Mouse (Mus musculus): Measurements from ENCODE around the gene Scgb1a1. TPM values are rescaled to one million over a fixed set of nuclear protein-coding genes. Genes with fewer than 3 reads are reported as not detected.
"Not testable (repeated sequence)": the region's sequence is repeated elsewhere in the genome, so short reads cannot be mapped to it uniquely, and the experiment has no call there.

Gene Scgb1a1
- total RNA-seq, 2 experiments from 2014 or later, result not detected

- ATAC-seq (replicated peaks; ENCODE audit: poor library complexity), result no peak
Measured at GRCm38 (mm10) chr19:9069687-9070307, 18.0 kb downstream of the Scgb1a1 start.

GRCm38 (mm10) chr19:9067292-9067691 is 20.5 kb downstream of the Scgb1a1 start:
- peak; percentile 23 for ATAC-seq (replicated peaks; ENCODE audit: poor library complexity)

DNA sequence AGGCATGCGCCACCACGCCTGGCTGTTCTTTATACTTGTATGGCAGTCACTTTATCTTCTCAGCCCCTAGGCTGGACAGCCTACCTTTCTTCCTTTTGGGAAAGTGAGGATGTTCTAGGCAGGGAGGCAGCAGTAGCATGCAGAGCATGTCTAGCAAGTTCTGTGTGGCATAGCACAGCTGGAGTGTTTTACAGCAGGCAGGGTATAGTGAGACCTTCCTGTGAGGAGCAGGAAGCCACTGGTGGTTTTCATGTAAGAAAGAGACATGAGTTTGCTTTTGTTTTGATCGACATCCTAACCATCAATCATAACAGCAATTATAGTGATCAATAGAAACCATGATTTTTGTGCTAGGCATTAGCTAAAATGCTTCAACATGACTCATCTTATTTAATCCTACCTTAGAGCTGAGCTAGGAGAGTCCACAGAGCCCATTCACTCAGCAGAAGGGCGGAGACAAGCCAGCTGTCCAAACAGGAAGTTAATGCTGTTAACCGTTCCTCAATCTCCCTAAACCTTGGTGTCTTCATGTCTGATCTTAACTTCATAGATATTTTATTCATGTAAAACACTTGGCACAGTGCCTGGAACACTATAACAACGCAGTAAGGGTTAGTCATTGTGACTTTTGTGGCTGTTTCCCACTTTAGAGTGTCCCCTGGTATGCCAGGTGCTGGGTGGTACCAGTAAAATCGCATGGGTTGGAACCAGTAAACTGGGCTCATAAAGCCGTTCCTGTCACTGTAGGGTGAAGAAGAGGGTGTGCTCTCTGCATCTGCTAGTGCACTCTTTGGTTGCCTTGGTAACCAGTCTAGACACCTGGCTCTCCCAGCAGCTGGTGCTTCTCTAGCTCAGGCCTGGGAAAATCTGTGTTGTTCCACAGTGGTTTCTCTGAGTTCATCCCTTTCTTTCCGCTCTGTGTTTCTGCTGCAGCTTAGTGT is 21.9 kb downstream of the Scgb1a1 start:
- ATAC-seq (replicated peaks; ENCODE audit: poor library complexity), result peak; percentile 72

DNA sequence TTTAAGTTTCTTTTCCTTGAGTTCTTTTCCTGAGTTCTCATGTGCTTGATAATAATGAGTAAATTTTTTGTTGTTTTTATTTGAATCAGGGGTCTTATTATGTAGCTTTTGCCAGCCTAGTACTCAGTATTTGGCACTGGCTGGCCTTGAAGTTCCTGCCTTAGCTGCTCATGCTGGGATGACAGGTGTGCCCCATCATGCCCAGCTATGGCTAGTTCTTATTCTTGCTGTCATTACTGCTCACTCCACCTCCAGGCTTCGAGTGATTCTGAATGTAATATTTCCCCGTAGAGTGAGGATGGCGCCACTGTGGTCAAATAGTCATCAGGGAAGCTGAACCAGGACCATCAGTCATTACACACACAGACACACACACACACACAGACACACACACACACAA is 23.9 kb downstream of the Scgb1a1 start:
- ATAC-seq (replicated peaks; ENCODE audit: poor library complexity), result no peak

- peak; percentile 47 for ATAC-seq (replicated peaks; ENCODE audit: poor library complexity)
Measured at GRCm38 (mm10) chr19:9062822-9063221, 24.9 kb downstream of the Scgb1a1 start.

GRCm38 (mm10) chr19:9061221-9061893 is 26.4 kb downstream of the Scgb1a1 start:
- no peak for ATAC-seq (replicated peaks; ENCODE audit: poor library complexity)

DNA sequence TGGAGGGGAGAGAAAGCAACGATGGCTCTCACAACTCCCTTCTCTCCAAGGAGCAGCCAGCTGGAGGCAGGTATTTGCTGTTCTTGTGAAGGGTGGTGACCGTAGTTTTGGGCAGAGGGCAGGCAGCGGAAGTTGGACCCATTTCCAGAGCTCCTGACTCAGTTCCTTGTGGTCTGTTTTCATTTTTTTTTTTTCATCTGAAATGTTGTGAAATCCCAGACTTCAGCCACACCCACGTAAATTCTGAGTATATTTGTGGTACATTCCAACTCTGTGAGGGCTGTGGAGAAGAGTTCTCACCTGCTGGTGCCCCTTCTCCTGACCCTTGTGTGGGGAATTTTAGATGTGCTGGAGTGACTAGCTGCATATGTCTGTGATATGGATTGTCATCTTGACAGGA is 27.7 kb downstream of the Scgb1a1 start:
- peak; percentile 33; the same call in 1 of the 2 replicates for ATAC-seq (replicated peaks; ENCODE audit: poor library complexity)

GRCm38 (mm10) chr19:9059391-9059790 is 28.4 kb downstream of the Scgb1a1 start:
- no peak for ATAC-seq (replicated peaks; ENCODE audit: poor library complexity)

- no peak for ATAC-seq (replicated peaks; ENCODE audit: poor library complexity)
Measured at GRCm38 (mm10) chr19:9058944-9059343, 28.8 kb downstream of the Scgb1a1 start.

GRCm38 (mm10) chr19:9058331-9058884 is 29.4 kb downstream of the Scgb1a1 start:
- no peak for ATAC-seq (replicated peaks; ENCODE audit: poor library complexity)

DNA sequence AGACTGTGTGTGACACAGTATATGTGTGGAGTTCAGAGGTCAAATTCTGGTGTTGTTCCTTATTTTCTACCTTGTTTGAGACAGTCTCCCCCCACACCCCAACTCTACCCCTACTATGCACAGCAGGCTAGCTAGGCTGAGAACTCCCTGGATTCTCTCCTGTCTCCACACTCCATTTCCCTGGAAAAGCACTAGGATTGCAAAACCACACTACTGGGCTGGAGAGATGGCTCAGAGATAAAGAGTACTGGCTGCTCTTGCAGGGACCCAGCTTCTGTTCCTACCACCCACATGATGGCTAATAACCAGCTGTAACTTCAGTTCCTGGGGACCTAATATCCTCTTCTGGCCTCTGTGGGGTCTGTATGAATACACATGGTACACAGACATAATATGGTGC is 30.1 kb downstream of the Scgb1a1 start:
- ATAC-seq (replicated peaks; ENCODE audit: poor library complexity), result no peak

DNA sequence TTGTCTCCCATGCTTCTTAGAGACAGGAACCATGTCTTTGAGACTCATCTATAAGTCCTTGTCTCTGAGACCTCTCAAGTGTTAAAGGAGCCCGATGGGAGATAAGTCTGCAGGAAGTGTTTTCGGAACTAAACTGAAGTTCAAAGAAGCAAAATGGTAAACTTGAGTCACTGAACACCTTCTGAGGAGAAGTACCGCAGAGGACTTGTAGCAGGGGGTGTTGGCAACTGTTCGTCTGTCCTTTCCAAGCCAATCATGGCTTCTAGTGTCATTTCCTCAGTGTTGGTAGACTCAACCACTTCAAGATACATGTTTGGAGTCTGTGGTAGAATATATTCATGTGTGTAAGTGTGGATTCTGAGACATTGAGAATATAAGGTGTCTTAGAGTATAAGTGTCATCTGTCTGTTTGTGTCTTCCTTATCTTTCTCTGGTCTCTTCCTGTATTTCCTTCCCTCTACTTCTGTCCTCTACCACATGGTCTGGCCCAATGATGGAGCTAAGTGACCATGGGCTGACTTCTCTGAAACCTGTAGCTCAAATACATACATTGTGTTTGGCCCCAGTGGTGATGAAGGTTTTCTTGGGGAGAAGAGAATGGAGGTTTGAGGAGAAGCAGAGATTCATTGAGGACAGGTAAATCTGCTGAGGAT is 31.9 kb downstream of the Scgb1a1 start:
- no peak for ATAC-seq (replicated peaks; ENCODE audit: poor library complexity)

DNA sequence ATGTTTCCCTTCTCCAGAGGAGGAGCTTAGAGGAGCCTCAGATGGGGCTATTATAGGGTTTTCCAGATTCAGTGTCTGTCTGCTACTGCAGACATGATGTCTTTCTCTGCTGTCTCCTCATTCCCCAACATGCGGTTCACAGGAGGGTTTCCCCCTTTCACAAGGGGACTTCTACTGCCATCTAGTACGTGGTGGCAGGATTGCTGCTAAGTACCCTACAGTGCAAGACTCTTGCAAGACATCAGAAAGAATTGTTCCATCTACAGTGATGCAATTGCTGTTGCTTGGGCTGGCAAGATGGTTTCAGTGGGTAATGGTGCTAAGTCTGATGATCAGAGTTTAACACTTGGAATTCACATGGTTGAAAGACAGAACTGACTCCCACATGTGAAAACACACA is 32.6 kb downstream of the Scgb1a1 start:
- peak; percentile 71 for ATAC-seq (replicated peaks; ENCODE audit: poor library complexity)

GRCm38 (mm10) chr19:9052803-9053431 is 34.8 kb downstream of the Scgb1a1 start:
- peak; percentile 82 for ATAC-seq (replicated peaks; ENCODE audit: poor library complexity)

- not testable (repeated sequence) for ATAC-seq (replicated peaks; ENCODE audit: poor library complexity)
Measured at GRCm38 (mm10) chr19:9051985-9052384, 35.8 kb downstream of the Scgb1a1 start.

DNA sequence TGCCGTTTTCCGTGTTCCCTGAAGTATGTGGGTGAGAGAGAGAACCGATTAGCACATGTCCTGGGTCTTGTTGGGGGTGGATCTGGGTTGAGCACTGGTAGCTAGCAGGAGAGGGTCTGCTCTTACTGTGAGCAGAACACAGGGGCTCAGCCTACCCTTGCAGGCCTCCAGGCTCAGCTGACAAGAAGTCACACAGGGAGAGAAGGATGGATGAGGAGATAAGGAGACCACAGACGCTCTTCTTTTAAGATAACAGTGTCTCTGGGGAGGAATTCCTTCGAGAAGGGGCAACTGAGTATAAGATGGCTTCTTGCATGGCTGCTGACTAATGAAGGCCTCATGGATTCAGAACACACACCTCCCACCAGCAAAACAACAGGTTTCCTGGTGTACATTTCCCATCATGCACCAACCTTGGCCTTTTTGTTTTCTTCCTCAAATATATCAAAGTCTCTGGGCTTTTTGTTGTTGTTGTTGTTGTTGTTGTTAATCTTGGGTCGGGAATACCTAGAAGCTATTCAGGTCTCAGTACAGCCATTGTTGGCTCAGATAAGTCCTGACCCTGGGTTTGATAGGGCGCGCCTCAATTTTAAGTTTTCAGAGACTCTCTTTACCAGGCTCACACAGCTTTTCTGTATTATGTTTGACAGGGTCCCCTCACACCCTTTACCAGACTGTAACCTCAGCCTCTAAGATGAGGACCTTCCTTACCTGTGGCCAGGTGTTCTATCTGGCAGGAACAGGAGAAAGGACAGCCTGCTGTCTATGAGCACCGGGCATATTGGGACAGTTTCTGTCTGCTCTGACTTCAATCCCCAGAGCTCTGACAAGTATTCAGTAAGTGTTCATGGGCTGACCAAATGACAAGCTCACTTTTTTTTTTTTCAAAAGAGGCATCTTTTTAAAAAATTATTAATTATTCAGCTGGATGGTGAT is 37.2 kb downstream of the Scgb1a1 start:
- peak; percentile 53 for ATAC-seq (replicated peaks; ENCODE audit: poor library complexity)

DNA sequence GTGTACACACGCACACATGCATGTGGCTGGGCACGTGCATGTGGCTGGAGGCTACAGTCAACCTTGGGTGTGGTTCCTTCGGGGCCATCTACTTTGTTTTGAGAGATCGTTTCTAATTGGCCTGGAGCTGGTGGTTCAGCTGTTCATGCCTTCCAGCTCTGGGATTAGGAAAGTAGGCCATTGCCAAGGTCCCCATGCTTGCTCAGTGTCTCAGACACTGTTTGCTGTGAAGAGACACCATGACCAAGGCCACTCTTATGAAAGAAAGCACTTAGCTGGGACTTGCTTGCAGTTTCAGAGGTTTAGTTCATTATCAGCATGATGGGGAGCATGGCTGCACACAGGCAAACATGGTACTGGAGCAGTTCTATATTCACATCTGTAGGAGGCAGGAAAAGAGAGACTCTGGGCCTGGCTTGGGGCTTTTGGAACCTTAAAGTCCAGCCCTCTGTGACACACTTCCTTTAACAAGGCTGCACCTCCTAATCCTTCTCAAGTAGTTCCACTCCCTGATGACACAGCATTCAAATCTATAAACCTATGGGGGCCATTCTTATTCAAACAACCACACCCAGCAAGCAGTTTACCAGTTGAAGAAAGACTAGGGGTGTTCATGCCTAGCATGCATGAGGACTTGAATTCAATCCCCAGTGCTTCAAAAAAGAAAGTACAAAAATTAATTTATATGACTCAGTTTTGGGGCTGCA is 38.6 kb downstream of the Scgb1a1 start:
- ATAC-seq (replicated peaks; ENCODE audit: poor library complexity), result no peak

- no peak for ATAC-seq (replicated peaks; ENCODE audit: poor library complexity)
Measured at GRCm38 (mm10) chr19:9047946-9048387, 39.8 kb downstream of the Scgb1a1 start.
